Mouse (Mus musculus) embryonic facial prominence, embryonic 13.5 days (tissue): ENCODE data around the gene Krt87. TPM values are rescaled to one million over a fixed set of nuclear protein-coding genes. Genes with fewer than 3 reads are reported as not detected.

Experiments
- ATAC-seq: fragments of 200-750 bp; cut with Nextera tagmentation; 2 replicates; pipeline ENCODE4 v1.8.0; 2017; ENCODE audit warnings: low read depth; ENCODE audit not compliant: insufficient number of reproducible peaks, insufficient read depth, low FRiP score, low TSS enrichment
- H3K27ac ChIP-seq: fragments of 300-500 bp; sonication (generic); 2 replicates; pipeline ENCODE4 v1.5.1; 2015; ENCODE audit warnings: moderate library complexity, mild to moderate bottlenecking, inconsistent platforms
- H3K27me3 ChIP-seq: fragments of 300-500 bp; sonication (generic); 2 replicates; pipeline ENCODE4 v1.6.1; 2015; ENCODE audit warnings: mild to moderate bottlenecking, inconsistent platforms
- H3K36me3 ChIP-seq: fragments of 300-500 bp; sonication (generic); 2 replicates; pipeline ENCODE4 v1.6.1; 2015; ENCODE audit warnings: mild to moderate bottlenecking, inconsistent platforms
- H3K4me1 ChIP-seq: fragments of 300-500 bp; sonication (generic); 2 replicates; pipeline ENCODE4 v1.6.1; 2015; ENCODE audit warnings: inconsistent platforms
- H3K4me2 ChIP-seq: fragments of 300-500 bp; sonication (generic); 2 replicates; pipeline ENCODE4 v1.6.1; 2015; ENCODE audit warnings: moderate library complexity, mild to moderate bottlenecking, inconsistent platforms
- H3K4me3 ChIP-seq: fragments of 300-500 bp; sonication (generic); 2 replicates; pipeline ENCODE4 v1.5.1; 2015; ENCODE audit warnings: mild to moderate bottlenecking, inconsistent platforms
- H3K9ac ChIP-seq: fragments of 300-500 bp; sonication (generic); 2 replicates; pipeline ENCODE4 v1.6.1; 2015; ENCODE audit warnings: mild to moderate bottlenecking, inconsistent platforms
- H3K9me3 ChIP-seq: fragments of 300-500 bp; sonication (generic); 2 replicates; pipeline ENCODE4 v1.6.1; 2016; ENCODE audit warnings: inconsistent platforms
- WGBS: fragments of 180-500 bp; shearing (Covaris S2); methylation state at CpG from one replicate; pipeline ENCODE4 v1.1.7; 2015; ENCODE audit warnings: mixed read lengths; 5-methylcytosine and 5-hydroxymethylcytosine counted together
- polyA plus RNA-seq: library from polyadenylated mRNA; unstranded; fragments of >200 nt; fragmentation: Nextera tagmentation; extraction: Ambion mirVana; gene quantifications from 2 replicates; pipeline ENCODE4 v1.2.1, GENCODE M21; 2015

The Krt87 gene
- polyA plus RNA-seq, 1 experiment from 2014 or later: 0.55 TPM

- Histone ChIP-seq H3K9me3 (peaks cover 2% of the 10 kb centered on the region; the same call in 1 of the 2 replicates), H3K4me3 (no peak overlapping the region), H3K4me2 (no peak overlapping the region), H3K27ac (no peak overlapping the region), H3K4me1 (peaks cover 11% of the 10 kb centered on the region), H3K9ac (no peak overlapping the region), H3K36me3 (no peaks in the 10 kb centered on the region), H3K27me3 (no peaks in the 10 kb centered on the region)
- WGBS: 55% methylated on average over 16 of the region's 16 CpGs
- ATAC-seq: no peak
Observed at GRCm38 (mm10) chr15:101458361-101458930, 19.8 kb upstream of the Krt87 start.

GRCm38 (mm10) chr15:101455891-101456290 is 17.3 kb upstream of the Krt87 start:
- Histone ChIP-seq H3K36me3 (no peaks in the 10 kb centered on the region), H3K27ac (no peak overlapping the region), H3K4me2 (no peak overlapping the region), H3K9ac (no peak overlapping the region), H3K27me3 (no peaks in the 10 kb centered on the region), H3K4me1 (peaks cover 15% of the 10 kb centered on the region), H3K4me3 (no peak overlapping the region), H3K9me3 (peaks cover 2% of the 10 kb centered on the region; the same call in 1 of the 2 replicates)
- ATAC-seq: no peak
- WGBS: 85% methylated on average over 6 of the region's 6 CpGs

GRCm38 (mm10) chr15:101455292-101455691 is 16.7 kb upstream of the Krt87 start:
- Histone ChIP-seq H3K27me3 (no peaks in the 10 kb centered on the region), H3K9me3 (peaks cover 2% of the 10 kb centered on the region; the same call in 1 of the 2 replicates), H3K9ac (no peak overlapping the region), H3K4me1 (peaks cover 15% of the 10 kb centered on the region), H3K36me3 (no peaks in the 10 kb centered on the region), H3K4me3 (no peak overlapping the region), H3K27ac (no peak overlapping the region), H3K4me2 (no peak overlapping the region)
- WGBS: 75% methylated on average over 2 of the region's 2 CpGs
- no peak for ATAC-seq

GRCm38 (mm10) chr15:101454774-101455173 is 16.2 kb upstream of the Krt87 start:
- Histone ChIP-seq H3K4me2 (no peak overlapping the region), H3K9ac (no peak overlapping the region), H3K4me1 (peaks cover 15% of the 10 kb centered on the region), H3K36me3 (no peaks in the 10 kb centered on the region), H3K27me3 (no peaks in the 10 kb centered on the region), H3K4me3 (no peak overlapping the region), H3K27ac (no peak overlapping the region), H3K9me3 (peaks cover 2% of the 10 kb centered on the region; the same call in 1 of the 2 replicates)
- 84% methylated on average over 8 of the region's 8 CpGs for WGBS
- no peak for ATAC-seq

- H3K4me2 ChIP-seq: 0 out of 2 replicates have a peak overlapping the region, but pooled peaks have one; percentile 26
- ATAC-seq: no peak
Observed at GRCm38 (mm10) chr15:101453093-101453736, 14.6 kb upstream of the Krt87 start.

GRCm38 (mm10) chr15:101447444-101447843 is 8.8 kb upstream of the Krt87 start, which contains the start of gene Krt88:
Gene Krt88 (plus strand): TSS chr15:101447744.
- ATAC-seq: no peak
- Histone ChIP-seq H3K9me3 (no peaks in the 10 kb centered on the region), H3K9ac (no peak within 1 kb of the TSS), H3K4me3 (no peak within 1 kb of the TSS), H3K27ac (no peak within 1 kb of the TSS), H3K4me1 (no peaks in the 10 kb centered on the region), H3K27me3 (no peaks in the 10 kb centered on the region), H3K4me2 (no peak within 1 kb of the TSS), H3K36me3 (no peaks in the 10 kb centered on the region)
- WGBS: 60% methylated on average over 2 of the region's 2 CpGs

More at GRCm38 (mm10) chr15:101453093-101453736, 14.6 kb upstream of the Krt87 start:
- peaks cover 2% of the 10 kb centered on the region; the same call in 1 of the 2 replicates for H3K9me3 ChIP-seq
- H3K4me1 ChIP-seq: peaks cover 6% of the 10 kb centered on the region; the same call in 1 of the 2 replicates
- no peak overlapping the region for H3K9ac ChIP-seq
- H3K27ac ChIP-seq: no peak overlapping the region
- no peaks in the 10 kb centered on the region for H3K27me3 ChIP-seq
- H3K36me3 ChIP-seq: no peaks in the 10 kb centered on the region
- no peak overlapping the region for H3K4me3 ChIP-seq
- 8% methylated on average over 13 of the region's 13 CpGs for WGBS

- Histone ChIP-seq H3K4me2 (no peak overlapping the region), H3K4me1 (no peaks in the 10 kb centered on the region), H3K27ac (no peak overlapping the region), H3K9me3 (no peaks in the 10 kb centered on the region), H3K4me3 (no peak overlapping the region), H3K36me3 (no peaks in the 10 kb centered on the region), H3K9ac (no peak overlapping the region), H3K27me3 (no peaks in the 10 kb centered on the region)
- ATAC-seq: no peak
- 73% methylated on average over 11 of the region's 11 CpGs for WGBS
Observed at GRCm38 (mm10) chr15:101446572-101446971, 8.0 kb upstream of the Krt87 start.

GRCm38 (mm10) chr15:101440837-101441236 is 2.2 kb upstream of the Krt87 start:
- Histone ChIP-seq H3K9ac (no peak overlapping the region), H3K27ac (no peak overlapping the region), H3K4me1 (peaks cover 7% of the 10 kb centered on the region), H3K4me3 (no peak overlapping the region), H3K36me3 (no peaks in the 10 kb centered on the region), H3K9me3 (no peaks in the 10 kb centered on the region), H3K27me3 (peaks cover 46% of the 10 kb centered on the region), H3K4me2 (no peak overlapping the region)
- ATAC-seq: no peak
- 68% methylated on average over 4 of the region's 4 CpGs for WGBS

GRCm38 (mm10) chr15:101436611-101437010 is 2.0 kb downstream of the Krt87 start:
- Histone ChIP-seq H3K4me3 (no peak overlapping the region), H3K27ac (no peak overlapping the region), H3K9ac (no peak overlapping the region), H3K4me2 (no peak overlapping the region), H3K36me3 (no peaks in the 10 kb centered on the region), H3K4me1 (peaks cover 7% of the 10 kb centered on the region), H3K27me3 (peaks cover 46% of the 10 kb centered on the region), H3K9me3 (no peaks in the 10 kb centered on the region)
- WGBS: 90% methylated on average over 7 of the region's 7 CpGs
- no peak for ATAC-seq

- no peak overlapping the region for H3K4me3 ChIP-seq
- 20% methylated on average over 5 of the region's 5 CpGs for WGBS
- H3K4me1 ChIP-seq: no peaks in the 10 kb centered on the region
- no peaks in the 10 kb centered on the region for H3K36me3 ChIP-seq
- H3K4me2 ChIP-seq: no peak overlapping the region
- H3K27ac ChIP-seq: no peak overlapping the region
- no peaks in the 10 kb centered on the region for H3K9me3 ChIP-seq
- no peak for ATAC-seq
- no peak overlapping the region for H3K9ac ChIP-seq
- no peaks in the 10 kb centered on the region for H3K27me3 ChIP-seq
Observed at GRCm38 (mm10) chr15:101424914-101425313, 13.7 kb downstream of the Krt87 start.

GRCm38 (mm10) chr15:101420903-101421302 is 17.7 kb downstream of the Krt87 start:
- Histone ChIP-seq H3K4me1 (no peaks in the 10 kb centered on the region), H3K4me3 (no peak overlapping the region), H3K9ac (no peak overlapping the region), H3K27me3 (no peaks in the 10 kb centered on the region), H3K4me2 (no peak overlapping the region), H3K27ac (no peak overlapping the region), H3K9me3 (no peaks in the 10 kb centered on the region), H3K36me3 (no peaks in the 10 kb centered on the region)
- 64% methylated on average over 6 of the region's 6 CpGs for WGBS
- no peak for ATAC-seq

GRCm38 (mm10) chr15:101418950-101419349 is 19.7 kb downstream of the Krt87 start:
- Histone ChIP-seq H3K9me3 (no peaks in the 10 kb centered on the region), H3K27ac (no peak overlapping the region), H3K4me1 (peaks cover 10% of the 10 kb centered on the region; the same call in 1 of the 2 replicates), H3K9ac (no peak overlapping the region), H3K4me2 (no peak overlapping the region), H3K36me3 (no peaks in the 10 kb centered on the region), H3K27me3 (peaks cover 14% of the 10 kb centered on the region), H3K4me3 (no peak overlapping the region)
- 62% methylated on average over 4 of the region's 4 CpGs for WGBS
- ATAC-seq: no peak
